In the genomic region with DNA sequence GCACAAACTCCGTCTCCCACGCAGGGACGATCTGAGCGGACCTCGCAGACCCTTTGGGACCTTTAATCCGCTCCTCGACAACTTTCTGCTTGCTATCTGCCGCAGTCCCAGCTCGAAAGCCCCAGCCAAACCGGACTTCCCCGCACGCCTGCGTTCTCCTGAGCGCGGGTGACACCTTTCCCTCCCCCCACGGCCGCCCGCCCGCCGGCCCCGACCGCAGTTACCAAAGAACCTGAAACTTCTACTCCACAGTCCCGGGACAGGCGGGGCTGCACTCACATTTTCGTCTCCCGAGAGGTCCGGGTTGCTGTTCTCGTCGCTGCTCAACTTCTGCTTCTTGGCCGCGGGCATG, we compare ENCODE assay signal across 8 mouse cellular contexts. TPM values are rescaled to one million over a fixed set of nuclear protein-coding genes. Genes with fewer than 3 reads are reported as not detected.
A peak's percentile ranks its signal among the peaks of the same experiment; 100 is the strongest.
DNase-seq lines count a peak whose midpoint lies in the region; ATAC-seq and TF ChIP-seq lines count a peak whose summit lies in the region.

No protein-coding gene starts in this region.

- no peaks in the 10 kb centered on the region for H3K9me3 ChIP-seq in liver, embryonic 12.5 days (replicated peaks)

- WGBS in cerebellum, adult 2 months: under 1% methylated on average over 31 of the region's 31 CpGs
- 0% methylated on average over 31 of the region's 31 CpGs for WGBS in liver, embryonic 12.5 days (ENCODE audit: insufficient replicate concordance)

- no peaks in the 10 kb centered on the region for H3K27me3 ChIP-seq in cerebellum, adult 2 months (ENCODE audit: control insufficient read depth, insufficient read depth, low read length)
- H3K27me3 ChIP-seq in testis, adult 2 months (ENCODE audit: control insufficient read depth, insufficient read depth, low read length): no peaks in the 10 kb centered on the region
- no peaks in the 10 kb centered on the region for H3K27me3 ChIP-seq in liver, embryonic 12.5 days (replicated peaks)

- no peak for TF ChIP-seq POLR2A in cerebellum, adult 2 months (IDR thresholded peaks at IDR 0.05; ENCODE audit: borderline replicate concordance, insufficient read depth, low read length)
- TF ChIP-seq POLR2A in testis, adult 2 months (IDR thresholded peaks at IDR 0.05; ENCODE audit: control insufficient read depth, low read depth, low read length): no peak

- H3K4me3 ChIP-seq in cerebellum, adult 2 months (replicated peaks; ENCODE audit: insufficient read depth, low read depth, low read length): peak overlapping the region; percentile 76
- H3K4me3 ChIP-seq in testis, adult 2 months (ENCODE audit: control insufficient read depth, low read depth, low read length): peak overlapping the region; percentile 100
- peak overlapping the region; percentile 96 for H3K4me3 ChIP-seq in liver, embryonic 12.5 days

- intact Hi-C loops in left cerebral cortex, postnatal 4 days (cut with DNase I): no loop called here

- H3K27ac ChIP-seq in cerebellum, adult 2 months (ENCODE audit: insufficient read depth, low read length): peak overlapping the region; percentile 23; the same call in 1 of the 2 replicates
- peak overlapping the region; percentile 100 for H3K27ac ChIP-seq in testis, adult 2 months (ENCODE audit: control insufficient read depth, insufficient read depth, low read depth, low read length)
- H3K27ac ChIP-seq in liver, embryonic 12.5 days: peak overlapping the region; percentile 99

- peaks cover 1% of the 10 kb centered on the region; the same call in 1 of the 2 replicates for H3K36me3 ChIP-seq in testis, adult 2 months (ENCODE audit: control insufficient read depth, insufficient read depth, low read length)
- peaks cover 23% of the 10 kb centered on the region for H3K36me3 ChIP-seq in liver, embryonic 12.5 days

- peak; percentile 53 for ATAC-seq in liver, embryonic 12.5 days

- peak overlapping the region; percentile 97 for H3K9ac ChIP-seq in liver, embryonic 12.5 days

- H3K4me2 ChIP-seq in liver, embryonic 12.5 days: peak overlapping the region; percentile 76

- peaks cover 7% of the 10 kb centered on the region; the same call in 1 of the 2 replicates for H3K4me1 ChIP-seq in cerebellum, adult 2 months (ENCODE audit: control insufficient read depth, insufficient read depth, low read length)
- no peaks in the 10 kb centered on the region for H3K4me1 ChIP-seq in testis, adult 2 months (ENCODE audit: control insufficient read depth, insufficient read depth, low read length)
- H3K4me1 ChIP-seq in liver, embryonic 12.5 days: peaks cover 32% of the 10 kb centered on the region

- no peak for TF ChIP-seq CTCF in cerebellum, adult 2 months (IDR thresholded peaks at IDR 0.05; ENCODE audit: borderline replicate concordance, insufficient read depth, low read depth, low read length)
- no peak for TF ChIP-seq CTCF in testis, adult 2 months (IDR thresholded peaks at IDR 0.05; ENCODE audit: control insufficient read depth, insufficient read depth, insufficient replicate concordance, low read depth, low read length)

- DNase-seq in cerebellum, adult 2 months: no peak
- DNase-seq in cerebellum, postnatal 4 days (ENCODE audit: low spot score in 2 of 2): no peak
- DNase-seq in testis, postnatal 10 days (ENCODE audit: low spot score): no peak
- no peak for DNase-seq in retina, postnatal 1 day
- DNase-seq in left cerebral cortex, postnatal 4 days: no peak
- DNase-seq in lung, postnatal 4 days: no peak

RNA-seq across cellular contexts. Expression of a gene that starts 0.7 kb away (rescaled TPM):
- 48.2 and 49.7 TPM in 2 replicates for polyA plus RNA-seq in cerebellum, adult 2 months (2012; rRNA removed)
- 19.5 and 21.8 TPM in 2 replicates for polyA plus RNA-seq in testis, adult 2 months (2012; rRNA removed)
- polyA plus RNA-seq in liver, embryonic 12.5 days (2016; fragmentation: Nextera tagmentation; extraction: Ambion mirVana): 58.1 and 61.5 TPM in 2 replicates
- 10 to 100 TPM; 32.6 to 34.0 TPM for total RNA-seq in left cerebral cortex, postnatal 4 days (2021)

RNA-seq across cellular contexts. Expression of a gene that starts 39.1 kb away (rescaled TPM):
- polyA plus RNA-seq in cerebellum, adult 2 months (2012; rRNA removed): 80.6 and 93.7 TPM in 2 replicates
- polyA plus RNA-seq in testis, adult 2 months (2012; rRNA removed): 14.1 and 16.7 TPM in 2 replicates
- 92.6 and 94.9 TPM in 2 replicates for polyA plus RNA-seq in liver, embryonic 12.5 days (2016; fragmentation: Nextera tagmentation; extraction: Ambion mirVana)
- 100 to 1,000 TPM; 108 to 109 TPM for total RNA-seq in left cerebral cortex, postnatal 4 days (2021)

Comparison
In these comparisons a context has a peak if more than half of its experiments do, and no peak if none do; other contexts are left out.
1. H3K27ac ChIP-seq: peak in every context shown above with its lines; median percentile 100 in testis, adult 2 months; 99 in liver, embryonic 12.5 days; 23 in cerebellum, adult 2 months.